13 mouse cellular contexts compared by ENCODE assay signal in genomic region chr8:119520102-119520501, GRCm38 (mm10). TPM values are rescaled to one million over a fixed set of nuclear protein-coding genes. Genes with fewer than 3 reads are reported as not detected.
DNase-seq lines count a peak whose midpoint lies in the region; ATAC-seq and TF ChIP-seq lines count a peak whose summit lies in the region.
"Had no signal": no experiment of that assay in that cellular context is flagged by ENCODE, and none has a peak within 500 bp of the region (broad histone marks: within the 10 kb centered on the region; RNA-seq: fewer than 3 reads in every experiment).

No protein-coding gene starts in this region.

- ATAC-seq in kidney, postnatal 0 days (replicated peaks; ENCODE audit: low FRiP score, low read depth) = no peak
- no peak for ATAC-seq in kidney, embryonic 14.5 days (ENCODE audit: low FRiP score, low TSS enrichment)

- no peak overlapping the region for H3K9ac ChIP-seq in kidney, postnatal 0 days (ENCODE audit: low read depth, low read length)
- H3K9ac ChIP-seq in kidney, embryonic 14.5 days (ENCODE audit: low read depth, low read length) = no peak overlapping the region
- H3K9ac ChIP-seq: embryonic facial prominence, embryonic 12.5 days had no signal

- H3K4me1 ChIP-seq in kidney, postnatal 0 days (replicated peaks; ENCODE audit: insufficient read depth, low read length) = no peaks in the 10 kb centered on the region
- no peaks in the 10 kb centered on the region for H3K4me1 ChIP-seq in kidney, embryonic 14.5 days (ENCODE audit: control insufficient read depth, insufficient read depth, low read length)
- peaks cover 27% of the 10 kb centered on the region for H3K4me1 ChIP-seq in E14TG2a.4 (replicated peaks; ENCODE audit: low read depth, low read length)
- H3K4me1 ChIP-seq: embryonic facial prominence, embryonic 12.5 days; hindbrain, embryonic 10.5 days had no signal

- no peaks in the 10 kb centered on the region for H3K9me3 ChIP-seq in kidney, postnatal 0 days (replicated peaks; ENCODE audit: low read length)
- no peaks in the 10 kb centered on the region for H3K9me3 ChIP-seq in kidney, embryonic 14.5 days (ENCODE audit: control insufficient read depth, low read length)
- H3K9me3 ChIP-seq in E14TG2a.4 (ENCODE audit: low read length) = no peaks in the 10 kb centered on the region
- H3K9me3 ChIP-seq: embryonic facial prominence, embryonic 12.5 days; hindbrain, embryonic 10.5 days had no signal

- WGBS in kidney, postnatal 0 days = 76% methylated on average over 7 of the region's 7 CpGs
- WGBS in kidney, embryonic 14.5 days = 71% methylated on average over 7 of the region's 7 CpGs

- no peaks in the 10 kb centered on the region for H3K27me3 ChIP-seq in kidney, postnatal 0 days (ENCODE audit: insufficient read depth, low read length)
- H3K27me3 ChIP-seq in kidney, embryonic 14.5 days (ENCODE audit: control insufficient read depth, insufficient read depth, low read length) = no peaks in the 10 kb centered on the region
- no peaks in the 10 kb centered on the region for H3K27me3 ChIP-seq in E14TG2a.4 (ENCODE audit: insufficient read depth, low read length)
- H3K27me3 ChIP-seq: embryonic facial prominence, embryonic 12.5 days had no signal

- H3K4me3 ChIP-seq in kidney, postnatal 0 days (replicated peaks; ENCODE audit: low read depth, low read length) = no peak overlapping the region
- H3K4me3 ChIP-seq in kidney, embryonic 14.5 days (ENCODE audit: low read length) = no peak overlapping the region
- no peak overlapping the region for H3K4me3 ChIP-seq in E14TG2a.4 (replicated peaks; ENCODE audit: low read length)
- H3K4me3 ChIP-seq: embryonic facial prominence, embryonic 12.5 days; hindbrain, embryonic 10.5 days had no signal

- DNase-seq in kidney, postnatal 0 days (ENCODE audit: low spot score) = no peak
- peak; percentile 12 for DNase-seq in A20 (ENCODE audit: low read depth, low spot score)
- peak; percentile 23 for DNase-seq in embryo, embryonic 11 days
- DNase-seq in cerebellum, postnatal 25 days = no peak
- DNase-seq in adrenal gland, postnatal 10 days = no peak
- DNase-seq: adrenal gland, adult 2 months; gastrocnemius, postnatal 36 days; right cerebral cortex, postnatal 4 days had no signal

- H3K36me3 ChIP-seq in kidney, postnatal 0 days (ENCODE audit: insufficient read depth, low read length) = peaks cover 91% of the 10 kb centered on the region
- peaks cover 98% of the 10 kb centered on the region for H3K36me3 ChIP-seq in kidney, embryonic 14.5 days (ENCODE audit: control insufficient read depth, insufficient read depth, low read length)
- H3K36me3 ChIP-seq in E14TG2a.4 (ENCODE audit: insufficient read depth, low read length) = peaks cover 92% of the 10 kb centered on the region

- H3K27ac ChIP-seq in kidney, postnatal 0 days = no peak overlapping the region
- no peak overlapping the region for H3K27ac ChIP-seq in kidney, embryonic 14.5 days (ENCODE audit: low read depth, low read length)
- H3K27ac ChIP-seq: embryonic facial prominence, embryonic 12.5 days; hindbrain, embryonic 10.5 days had no signal

- no peak overlapping the region for H3K4me2 ChIP-seq in kidney, postnatal 0 days (ENCODE audit: low read length)
- H3K4me2 ChIP-seq in kidney, embryonic 14.5 days (replicated peaks; ENCODE audit: low read depth, low read length) = no peak overlapping the region
- H3K4me2 ChIP-seq: embryonic facial prominence, embryonic 12.5 days had no signal

- TF ChIP-seq CTCF in kidney, postnatal 0 days (IDR thresholded peaks at IDR 0.05; ENCODE audit: low read depth) = peak; percentile 55
- TF ChIP-seq CTCF in E14TG2a.4 (conservative IDR thresholded peaks at IDR 0.05; ENCODE audit: low read length) = peak; percentile 37

RNA-seq across cellular contexts. Expression of gene Slc38a8, which starts 18.6 kb away (rescaled TPM):
- 0.06 TPM in 1 of 2 replicates, not detected in the other for polyA plus RNA-seq in kidney, postnatal 0 days (2015; fragmentation: Nextera tagmentation; extraction: Ambion mirVana)
- polyA plus RNA-seq in kidney, embryonic 14.5 days (2014; fragmentation: Nextera tagmentation; extraction: Ambion mirVana) = not detected in 2 replicates
- total RNA-seq in adrenal gland, postnatal 10 days (2021) = not detected
- total RNA-seq: adrenal gland, adult 2 months; gastrocnemius, postnatal 36 days had no signal
- polyA plus RNA-seq: hindbrain, embryonic 10.5 days; liver, embryonic 16.5 days had no signal

RNA-seq across cellular contexts. Expression of gene Mbtps1, which starts 38.4 kb away (rescaled TPM):
- 78.4 and 86.9 TPM in 2 replicates for polyA plus RNA-seq in kidney, postnatal 0 days (2015; fragmentation: Nextera tagmentation; extraction: Ambion mirVana)
- polyA plus RNA-seq in kidney, embryonic 14.5 days (2014; fragmentation: Nextera tagmentation; extraction: Ambion mirVana) = 66.4 and 131 TPM in 2 replicates
- 100 to 1,000 TPM; 103 to 114 TPM for total RNA-seq in adrenal gland, postnatal 10 days (2021)

RNA-seq across cellular contexts. Expression of gene Hsdl1, which starts 54.9 kb away (rescaled TPM):
- 27.1 and 29.4 TPM in 2 replicates for polyA plus RNA-seq in kidney, postnatal 0 days (2015; fragmentation: Nextera tagmentation; extraction: Ambion mirVana)
- 20.4 and 35.8 TPM in 2 replicates for polyA plus RNA-seq in kidney, embryonic 14.5 days (2014; fragmentation: Nextera tagmentation; extraction: Ambion mirVana)
- 10 to 100 TPM; 24.8 to 28.0 TPM for total RNA-seq in adrenal gland, postnatal 10 days (2021)

RNA-seq across cellular contexts. Expression of gene Dnaaf1, which starts 54.9 kb away (rescaled TPM):
- polyA plus RNA-seq in kidney, postnatal 0 days (2015; fragmentation: Nextera tagmentation; extraction: Ambion mirVana) = 0.22 and 0.24 TPM in 2 replicates
- 0.11 and 0.37 TPM in 2 replicates for polyA plus RNA-seq in kidney, embryonic 14.5 days (2014; fragmentation: Nextera tagmentation; extraction: Ambion mirVana)
- total RNA-seq in adrenal gland, postnatal 10 days (2021) = not detected
- total RNA-seq: gastrocnemius, postnatal 36 days had no signal
- polyA plus RNA-seq: adrenal gland, adult 2 months had no signal

Comparison
In these comparisons a context has a peak if more than half of its experiments do, and no peak if none do; other contexts are left out.
1. DNase-seq: peak in A20 (single experiment) and embryo, embryonic 11 days (single experiment); none in kidney, postnatal 0 days (single experiment), cerebellum, postnatal 25 days (0 of 2) and adrenal gland, postnatal 10 days (single experiment).